Mouse (Mus musculus): ENCODE measurements around the gene Ccdc184.

DNA sequence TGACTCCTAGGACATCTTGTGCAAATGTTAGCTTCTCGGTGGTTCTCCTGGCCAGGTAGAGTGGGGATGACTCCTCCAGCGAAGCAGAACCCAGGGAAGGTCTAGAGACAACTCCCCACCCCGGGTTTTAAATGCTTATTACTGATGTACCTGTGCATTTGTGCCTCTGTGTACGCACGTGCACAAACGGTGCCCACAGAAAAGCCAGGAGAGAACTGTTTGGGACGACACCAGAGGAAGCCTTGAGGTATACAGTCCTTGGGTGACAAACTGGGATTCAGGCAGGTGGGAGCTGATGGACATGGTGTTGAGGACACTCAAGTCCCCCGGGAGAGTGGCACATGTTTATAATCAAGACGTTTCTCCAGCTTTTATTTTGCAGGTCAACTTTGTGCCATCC, 4.0 kb downstream of the Ccdc184 start:
- TF ChIP-seq CTCF (conservative IDR thresholded peaks at IDR 0.05; ENCODE audit: insufficient read depth, insufficient read length, low read depth, low read length) (no peak), POLR2A (IDR thresholded peaks at IDR 0.05; ENCODE audit: low read depth, low read length) (no peak)
